Mouse (Mus musculus) embryonic facial prominence, embryonic 13.5 days (tissue): Measurements from ENCODE around the gene Milr1. TPM values are rescaled to one million over a fixed set of nuclear protein-coding genes. Genes with fewer than 3 reads are reported as not detected.

ENCODE experiments used
- ATAC-seq: fragments of 200-750 bp; cut with Nextera tagmentation; 2 replicates; pipeline ENCODE4 v1.8.0; 2017; ENCODE audit warnings: low read depth; ENCODE audit not compliant: insufficient number of reproducible peaks, insufficient read depth, low FRiP score, low TSS enrichment
- H3K27ac ChIP-seq: fragments of 300-500 bp; sonication (generic); 2 replicates; pipeline ENCODE4 v1.5.1; 2015; ENCODE audit warnings: moderate library complexity, mild to moderate bottlenecking, inconsistent platforms
- H3K27me3 ChIP-seq: fragments of 300-500 bp; sonication (generic); 2 replicates; pipeline ENCODE4 v1.6.1; 2015; ENCODE audit warnings: mild to moderate bottlenecking, inconsistent platforms
- H3K36me3 ChIP-seq: fragments of 300-500 bp; sonication (generic); 2 replicates; pipeline ENCODE4 v1.6.1; 2015; ENCODE audit warnings: mild to moderate bottlenecking, inconsistent platforms
- H3K4me1 ChIP-seq: fragments of 300-500 bp; sonication (generic); 2 replicates; pipeline ENCODE4 v1.6.1; 2015; ENCODE audit warnings: inconsistent platforms
- H3K4me2 ChIP-seq: fragments of 300-500 bp; sonication (generic); 2 replicates; pipeline ENCODE4 v1.6.1; 2015; ENCODE audit warnings: moderate library complexity, mild to moderate bottlenecking, inconsistent platforms
- H3K4me3 ChIP-seq: fragments of 300-500 bp; sonication (generic); 2 replicates; pipeline ENCODE4 v1.5.1; 2015; ENCODE audit warnings: mild to moderate bottlenecking, inconsistent platforms
- H3K9ac ChIP-seq: fragments of 300-500 bp; sonication (generic); 2 replicates; pipeline ENCODE4 v1.6.1; 2015; ENCODE audit warnings: mild to moderate bottlenecking, inconsistent platforms
- H3K9me3 ChIP-seq: fragments of 300-500 bp; sonication (generic); 2 replicates; pipeline ENCODE4 v1.6.1; 2016; ENCODE audit warnings: inconsistent platforms
- WGBS: fragments of 180-500 bp; shearing (Covaris S2); methylation state at CpG from one replicate; pipeline ENCODE4 v1.1.7; 2015; ENCODE audit warnings: mixed read lengths; 5-methylcytosine and 5-hydroxymethylcytosine counted together
- polyA plus RNA-seq: library from polyadenylated mRNA; unstranded; fragments of >200 nt; fragmentation: Nextera tagmentation; extraction: Ambion mirVana; gene quantifications from 2 replicates; pipeline ENCODE4 v1.2.1, GENCODE M21; 2015

The Milr1 gene
- polyA plus RNA-seq, 1 experiment from 2014 or later = 2.3 TPM

- no peak for ATAC-seq
- 91% methylated on average over 3 of the region's 3 CpGs for WGBS
- Histone ChIP-seq H3K4me3 (no peak overlapping the region), H3K36me3 (no peaks in the 10 kb centered on the region), H3K27me3 (no peaks in the 10 kb centered on the region), H3K4me1 (peaks cover 20% of the 10 kb centered on the region), H3K4me2 (no peak overlapping the region), H3K9me3 (no peaks in the 10 kb centered on the region), H3K27ac (no peak overlapping the region), H3K9ac (no peak overlapping the region)
Measured at GRCm38 (mm10) chr11:106759028-106759427, 8.0 kb downstream of the Milr1 start.

- Histone ChIP-seq H3K27me3 (no peaks in the 10 kb centered on the region), H3K4me1 (peaks cover 20% of the 10 kb centered on the region), H3K27ac (no peak overlapping the region), H3K4me3 (no peak overlapping the region), H3K9me3 (no peaks in the 10 kb centered on the region), H3K4me2 (no peak overlapping the region), H3K36me3 (peaks cover 7% of the 10 kb centered on the region), H3K9ac (no peak overlapping the region)
- ATAC-seq = no peak
- 89% methylated on average over 5 of the region's 5 CpGs for WGBS
Measured at GRCm38 (mm10) chr11:106760511-106760910, 9.5 kb downstream of the Milr1 start.

GRCm38 (mm10) chr11:106762139-106762799 lies 11.2 kb downstream of the Milr1 start:
- Histone ChIP-seq H3K9ac (peak overlapping the region; percentile 32; the same call in 1 of the 2 replicates), H3K27me3 (no peaks in the 10 kb centered on the region), H3K4me2 (no peak overlapping the region; the same call in 1 of the 2 replicates), H3K9me3 (no peaks in the 10 kb centered on the region), H3K4me1 (peaks cover 20% of the 10 kb centered on the region), H3K4me3 (no peak overlapping the region), H3K27ac (peak overlapping the region; percentile 77), H3K36me3 (peaks cover 23% of the 10 kb centered on the region)
- 0 out of 2 replicates have a peak, but pooled peaks have one; percentile 26 for ATAC-seq
- 18% methylated on average over 5 of the region's 5 CpGs for WGBS

GRCm38 (mm10) chr11:106762800-106763185 lies 11.8 kb downstream of the Milr1 start:
- H3K4me2 ChIP-seq = no peak overlapping the region; the same call in 1 of the 2 replicates
- peak; percentile 43; the same call in 1 of the 2 replicates for ATAC-seq
- H3K4me3 ChIP-seq = no peak overlapping the region
- H3K9ac ChIP-seq = peak overlapping the region; percentile 32; the same call in 1 of the 2 replicates
- H3K9me3 ChIP-seq = peaks cover under 1% of the 10 kb centered on the region; the same call in 1 of the 2 replicates
- 70% methylated on average over 9 of the region's 9 CpGs for WGBS
- peaks cover 28% of the 10 kb centered on the region for H3K36me3 ChIP-seq
- peaks cover 20% of the 10 kb centered on the region for H3K4me1 ChIP-seq
- H3K27me3 ChIP-seq = no peaks in the 10 kb centered on the region
- H3K27ac ChIP-seq = peak overlapping the region; percentile 77

GRCm38 (mm10) chr11:106766611-106767162 lies 15.7 kb downstream of the Milr1 start:
- H3K27ac ChIP-seq = no peak overlapping the region
- no peaks in the 10 kb centered on the region for H3K27me3 ChIP-seq
- no peak overlapping the region for H3K4me3 ChIP-seq
- no peak for ATAC-seq
- peaks cover 62% of the 10 kb centered on the region for H3K36me3 ChIP-seq
- no peak overlapping the region for H3K9ac ChIP-seq
- peaks cover 3% of the 10 kb centered on the region; the same call in 1 of the 2 replicates for H3K9me3 ChIP-seq
- no peak overlapping the region for H3K4me2 ChIP-seq
- 90% methylated on average over 4 of the region's 4 CpGs for WGBS
- H3K4me1 ChIP-seq = peaks cover 16% of the 10 kb centered on the region

DNA sequence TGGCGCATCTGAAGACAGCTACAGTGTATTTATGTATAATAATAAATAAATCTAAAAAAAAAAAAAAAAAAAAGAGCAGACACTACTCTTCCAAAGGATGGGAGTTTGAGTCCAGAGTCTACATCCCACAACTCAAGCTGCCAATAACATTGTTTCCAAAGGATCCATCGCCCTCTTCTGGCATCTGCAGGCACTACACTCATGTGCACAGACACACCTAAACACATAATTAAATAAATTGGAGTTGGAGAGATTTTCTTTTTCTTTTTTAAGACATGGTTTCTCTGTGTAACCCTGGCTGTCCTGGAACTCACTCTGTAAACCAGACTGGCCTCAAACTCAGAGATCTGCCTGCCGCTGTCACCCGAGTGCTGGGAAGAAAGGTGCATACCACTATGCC lies 16.5 kb downstream of the Milr1 start:
- 94% methylated on average over 4 of the region's 4 CpGs for WGBS

GRCm38 (mm10) chr11:106770195-106770974 lies 19.4 kb downstream of the Milr1 start:
- no peak for ATAC-seq
- Histone ChIP-seq H3K4me2 (no peak overlapping the region), H3K9me3 (peaks cover 3% of the 10 kb centered on the region; the same call in 1 of the 2 replicates), H3K36me3 (peaks cover 93% of the 10 kb centered on the region), H3K4me3 (no peak overlapping the region), H3K27ac (no peak overlapping the region), H3K4me1 (no peaks in the 10 kb centered on the region), H3K9ac (no peak overlapping the region), H3K27me3 (no peaks in the 10 kb centered on the region)
- 92% methylated on average over 9 of the region's 9 CpGs for WGBS

More for the DNA sequence above, 16.5 kb downstream of the Milr1 start:
- no peak overlapping the region for H3K4me2 ChIP-seq
- no peak overlapping the region for H3K9ac ChIP-seq
- no peak overlapping the region for H3K27ac ChIP-seq
- no peak for ATAC-seq
- peaks cover 70% of the 10 kb centered on the region for H3K36me3 ChIP-seq
- no peak overlapping the region for H3K4me3 ChIP-seq
- no peaks in the 10 kb centered on the region for H3K27me3 ChIP-seq
- H3K9me3 ChIP-seq = peaks cover 3% of the 10 kb centered on the region; the same call in 1 of the 2 replicates
- peaks cover 8% of the 10 kb centered on the region for H3K4me1 ChIP-seq

DNA sequence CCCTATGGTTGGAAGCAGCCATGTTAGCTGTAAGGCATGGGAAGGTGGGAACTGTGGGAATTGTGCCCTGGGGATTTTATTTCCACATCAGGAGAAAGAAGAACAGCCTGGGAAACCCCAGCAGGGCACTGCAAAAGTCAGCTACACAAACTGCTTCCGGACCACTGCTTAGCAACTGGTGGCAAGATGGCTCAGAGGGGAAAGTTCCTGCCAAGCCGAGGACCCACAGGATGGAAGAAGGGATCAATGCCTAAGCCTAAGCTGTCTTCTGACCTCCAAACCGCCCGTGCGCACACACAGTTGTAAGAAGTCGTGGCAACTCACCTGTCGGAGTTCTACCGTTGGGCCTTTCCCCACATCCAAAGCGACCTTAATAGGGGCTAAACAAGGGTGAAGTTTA lies 22.0 kb downstream of the Milr1 start:
- Histone ChIP-seq H3K9me3 (no peaks in the 10 kb centered on the region), H3K27ac (no peak overlapping the region), H3K4me2 (no peak overlapping the region), H3K4me3 (no peak overlapping the region), H3K36me3 (peaks cover 83% of the 10 kb centered on the region), H3K27me3 (no peaks in the 10 kb centered on the region), H3K9ac (no peak overlapping the region), H3K4me1 (peaks cover 8% of the 10 kb centered on the region)
- WGBS = 94% methylated on average over 9 of the region's 9 CpGs
- ATAC-seq = no peak

- Histone ChIP-seq H3K9ac (no peak overlapping the region), H3K27me3 (no peaks in the 10 kb centered on the region), H3K36me3 (peaks cover 60% of the 10 kb centered on the region), H3K4me1 (peaks cover 12% of the 10 kb centered on the region), H3K27ac (no peak overlapping the region), H3K4me3 (no peak overlapping the region), H3K9me3 (no peaks in the 10 kb centered on the region), H3K4me2 (no peak overlapping the region)
- 92% methylated on average over 4 of the region's 4 CpGs for WGBS
- no peak for ATAC-seq
Measured at GRCm38 (mm10) chr11:106776960-106777359, 25.9 kb downstream of the Milr1 start.

- no peaks in the 10 kb centered on the region for H3K9me3 ChIP-seq
- peak overlapping the region; percentile 65; the same call in 1 of the 2 replicates for H3K4me2 ChIP-seq
- peak overlapping the region; percentile 32; the same call in 1 of the 2 replicates for H3K9ac ChIP-seq
- no peak for ATAC-seq
- 90% methylated on average over 3 of the region's 3 CpGs for WGBS
- peaks cover 12% of the 10 kb centered on the region for H3K4me1 ChIP-seq
- H3K36me3 ChIP-seq = peaks cover 60% of the 10 kb centered on the region
- no peaks in the 10 kb centered on the region for H3K27me3 ChIP-seq
- no peak overlapping the region for H3K27ac ChIP-seq
- H3K4me3 ChIP-seq = no peak overlapping the region
Measured at GRCm38 (mm10) chr11:106777395-106777794, 26.4 kb downstream of the Milr1 start.

DNA sequence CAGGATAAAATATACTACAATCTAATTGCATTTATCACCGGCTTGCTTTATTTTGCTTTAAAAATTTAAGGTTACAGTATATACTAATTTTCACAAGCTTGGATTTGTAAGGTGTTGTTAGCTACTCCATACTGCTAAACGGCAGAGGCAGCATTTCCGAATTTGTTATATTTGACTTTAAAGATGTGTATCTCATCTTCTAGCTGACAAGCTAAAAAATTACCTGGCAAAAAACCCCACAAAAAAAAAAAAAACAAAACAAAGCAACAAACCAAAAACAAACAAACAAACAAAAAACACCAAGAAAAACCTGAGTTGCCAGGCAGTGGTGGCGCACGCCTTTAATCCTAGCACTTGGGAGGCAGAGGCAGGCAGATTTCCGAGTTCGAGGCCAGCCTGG lies 27.1 kb downstream of the Milr1 start:
- no peaks in the 10 kb centered on the region for H3K9me3 ChIP-seq
- H3K36me3 ChIP-seq = peaks cover 60% of the 10 kb centered on the region
- H3K9ac ChIP-seq = no peak overlapping the region; the same call in 1 of the 2 replicates
- H3K27me3 ChIP-seq = no peaks in the 10 kb centered on the region
- H3K27ac ChIP-seq = no peak overlapping the region
- H3K4me1 ChIP-seq = peaks cover 12% of the 10 kb centered on the region
- H3K4me3 ChIP-seq = peak overlapping the region; percentile 73
- WGBS = 94% methylated on average over 7 of the region's 7 CpGs
- ATAC-seq = no peak
- peak overlapping the region; percentile 65 for H3K4me2 ChIP-seq
